Mouse (Mus musculus) E14TG2a.4 (cell line): ENCODE measurements around the gene Pola2.

ENCODE experiments used
- H3K27me3 ChIP-seq: 2 replicates; pipeline ENCODE4 v1.6.1; 2014; ENCODE audit warnings: low read length, control low read depth; ENCODE audit not compliant: insufficient read depth
- H3K36me3 ChIP-seq: 2 replicates; pipeline ENCODE4 v1.6.1; 2014; ENCODE audit warnings: low read length, control low read depth; ENCODE audit not compliant: insufficient read depth
- H3K4me1 ChIP-seq: replicated peaks from 2 replicates; pipeline ENCODE4 v1.6.1; 2014; ENCODE audit warnings: low read depth, low read length, control low read depth
- H3K4me3 ChIP-seq: replicated peaks from 2 replicates; pipeline ENCODE4 v1.5.1; 2014; ENCODE audit warnings: mild to moderate bottlenecking, low read length
- H3K9me3 ChIP-seq: 2 replicates; pipeline ENCODE4 v1.6.1; 2014; ENCODE audit warnings: low read length, control low read depth
- CTCF ChIP-seq: conservative IDR thresholded peaks from 2 replicates; pipeline ENCODE4 v1.5.1; 2014; ENCODE audit warnings: low read length
- NANOG ChIP-seq: IDR thresholded peaks from 2 replicates; pipeline ENCODE4 v1.6.1; 2014; ENCODE audit warnings: borderline replicate concordance, low read length, mixed read lengths
- POU5F1 ChIP-seq: IDR thresholded peaks from 2 replicates; pipeline ENCODE4 v1.6.1; 2014; ENCODE audit warnings: low read length, borderline replicate concordance

The Pola2 gene

DNA sequence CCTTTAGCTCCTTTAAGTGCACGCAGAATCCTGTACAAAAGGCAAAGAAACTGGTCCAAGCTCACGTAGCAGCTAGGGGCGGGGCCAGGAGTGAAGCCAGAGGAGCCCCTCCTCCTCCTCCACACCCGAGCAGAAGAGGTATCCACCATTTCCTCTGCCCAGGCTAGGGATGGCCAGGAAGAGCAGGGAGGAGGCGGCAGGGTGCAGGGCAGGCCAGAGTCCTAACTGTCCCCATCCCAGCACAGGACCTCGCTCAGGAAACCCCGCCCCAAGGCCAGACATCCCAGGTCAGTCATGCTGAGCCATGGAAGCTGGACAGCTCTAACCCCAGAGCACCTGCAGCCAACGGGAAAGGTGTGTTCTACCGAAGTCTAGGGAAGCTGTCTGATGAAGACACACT lies 42.3 kb downstream of the Pola2 start:
- H3K36me3 ChIP-seq = peaks cover 11% of the 10 kb centered on the region
- peaks cover 77% of the 10 kb centered on the region for H3K4me1 ChIP-seq
- H3K27me3 ChIP-seq = peaks cover 24% of the 10 kb centered on the region
- peak overlapping the region; percentile 60 for H3K4me3 ChIP-seq
- H3K9me3 ChIP-seq = no peaks in the 10 kb centered on the region
- TF ChIP-seq NANOG = no peak
- no peak for TF ChIP-seq POU5F1
- no peak for TF ChIP-seq CTCF

DNA sequence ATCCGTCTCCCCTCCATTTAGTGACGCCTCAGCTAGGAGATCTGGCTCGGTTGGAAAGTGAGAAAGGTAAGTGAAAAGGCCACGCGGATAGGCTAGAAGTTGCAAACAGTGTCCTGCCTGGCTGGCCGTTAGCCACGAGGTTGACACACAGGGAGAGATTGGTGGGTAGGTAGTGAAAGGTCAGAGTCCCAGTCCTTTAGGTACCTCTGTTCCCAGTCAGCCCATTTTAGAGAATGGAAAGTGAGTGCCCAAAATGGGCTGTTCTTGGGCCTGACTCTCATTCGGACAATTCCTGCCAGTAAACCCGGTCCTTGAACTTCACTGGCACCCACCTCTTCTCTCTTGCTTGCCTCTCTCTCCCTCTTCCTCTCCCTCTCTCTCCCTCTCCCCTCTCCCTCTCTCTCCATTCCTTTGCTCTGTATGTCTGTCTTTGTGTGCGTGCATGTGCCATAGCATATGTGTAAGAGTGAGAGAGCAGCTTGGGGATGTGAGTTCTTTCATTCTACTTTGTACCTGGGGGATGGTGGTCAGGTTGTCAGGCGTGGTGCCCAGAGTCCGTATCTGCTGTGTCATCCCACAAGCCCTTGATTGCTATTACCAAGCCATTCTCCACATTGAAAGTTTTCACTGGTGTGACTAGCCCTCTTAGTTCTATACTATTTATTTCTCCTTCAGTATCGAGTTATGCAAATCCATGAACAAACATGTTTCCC lies 50.8 kb downstream of the Pola2 start, which contains the start of gene Dpf2:
Gene Dpf2 (minus strand): TSS at position 4 of the 713 bp plus-strand sequence.
- Histone ChIP-seq H3K9me3 (no peaks in the 10 kb centered on the region), H3K36me3 (peaks cover 43% of the 10 kb centered on the region), H3K4me1 (peaks cover 63% of the 10 kb centered on the region), H3K27me3 (no peaks in the 10 kb centered on the region), H3K4me3 (peak within 1 kb of the TSS; percentile 99)
- TF ChIP-seq CTCF = no peak
- TF ChIP-seq NANOG = no peak
- TF ChIP-seq POU5F1 = no peak

DNA sequence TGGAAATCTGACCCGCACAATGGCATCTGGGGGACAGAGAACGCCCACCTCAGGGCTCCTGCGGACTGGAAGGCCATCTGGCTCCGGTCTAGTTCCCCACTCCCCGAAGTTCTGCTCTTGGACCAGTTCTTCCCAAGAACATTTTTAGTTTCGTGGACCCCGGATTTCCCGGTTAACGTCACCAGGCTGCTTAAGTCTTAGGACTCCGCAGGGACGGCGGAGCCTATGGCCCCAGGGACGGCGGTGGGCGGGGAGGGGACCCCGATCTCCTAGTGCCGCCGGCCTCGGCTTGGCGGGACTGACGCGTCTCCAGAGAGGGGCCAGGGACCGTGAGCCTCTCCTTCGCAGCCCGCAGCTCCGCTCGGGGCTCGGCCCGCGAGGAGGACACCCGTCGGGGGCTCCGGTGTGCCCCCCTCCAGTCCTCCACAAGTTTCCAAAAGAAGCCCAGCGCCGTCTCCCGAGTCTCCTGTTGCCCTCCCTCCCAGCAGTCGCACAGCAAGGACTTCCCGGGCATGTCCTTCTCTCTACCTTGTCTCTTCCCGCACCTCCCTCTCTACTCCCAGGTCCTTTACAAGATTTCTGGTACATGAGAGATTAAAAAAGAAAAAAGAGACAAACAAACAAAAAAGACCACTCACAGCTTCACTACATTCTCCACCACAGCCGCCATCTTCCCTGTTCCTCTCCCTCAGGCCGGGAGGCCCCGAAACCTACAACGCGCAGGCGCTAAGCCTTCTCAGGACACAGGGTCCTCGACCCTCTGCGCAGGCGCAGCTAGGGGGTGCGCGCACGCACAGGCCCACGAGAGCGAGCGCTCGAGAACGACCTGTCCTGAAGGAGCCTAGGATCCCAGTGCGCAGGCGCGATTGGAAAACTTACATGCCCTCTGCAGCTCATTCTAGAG lies 51.6 kb downstream of the Pola2 start:
- Histone ChIP-seq H3K4me3 (peak overlapping the region; percentile 99), H3K27me3 (no peaks in the 10 kb centered on the region), H3K36me3 (peaks cover 43% of the 10 kb centered on the region), H3K4me1 (peaks cover 59% of the 10 kb centered on the region), H3K9me3 (no peaks in the 10 kb centered on the region)
- TF ChIP-seq CTCF (no peak), NANOG (no peak), POU5F1 (no peak)

DNA sequence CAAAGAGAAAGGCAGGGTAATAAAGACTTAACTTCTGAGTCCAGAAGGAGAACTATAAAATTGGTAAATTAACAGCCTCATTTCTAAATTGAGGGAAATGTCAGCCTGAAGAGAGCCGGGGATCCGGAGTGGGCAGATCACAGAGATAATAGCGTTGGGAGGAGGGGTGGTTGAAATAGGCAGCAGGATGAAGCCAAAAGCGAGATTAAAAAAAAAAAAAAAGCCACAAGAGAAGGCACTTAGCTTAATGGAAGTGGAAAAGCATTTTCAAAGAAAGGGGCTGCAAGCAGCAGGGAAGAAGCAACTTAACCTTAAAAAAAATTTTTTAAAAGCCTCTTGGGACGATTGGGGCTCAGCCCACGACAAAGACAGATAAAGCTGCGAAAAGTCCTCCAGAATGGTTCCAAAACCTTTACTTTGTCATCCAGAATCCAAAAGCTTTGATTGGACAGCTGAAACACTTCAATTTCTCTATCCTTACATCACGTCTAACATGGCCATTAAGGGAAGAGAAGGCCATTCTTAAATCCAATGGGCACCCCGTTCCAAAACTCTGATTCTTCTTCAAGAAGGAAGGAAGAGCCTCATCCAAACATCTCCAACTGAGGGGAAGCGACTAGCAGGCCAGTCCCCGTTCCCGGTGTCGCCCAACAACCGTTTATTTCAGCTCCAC lies 52.4 kb downstream of the Pola2 start:
- no peaks in the 10 kb centered on the region for H3K9me3 ChIP-seq
- H3K36me3 ChIP-seq = peaks cover 45% of the 10 kb centered on the region
- H3K4me1 ChIP-seq = peaks cover 54% of the 10 kb centered on the region
- TF ChIP-seq CTCF (no peak), POU5F1 (no peak), NANOG (no peak)
- H3K27me3 ChIP-seq = no peaks in the 10 kb centered on the region
- peak overlapping the region; percentile 99 for H3K4me3 ChIP-seq

DNA sequence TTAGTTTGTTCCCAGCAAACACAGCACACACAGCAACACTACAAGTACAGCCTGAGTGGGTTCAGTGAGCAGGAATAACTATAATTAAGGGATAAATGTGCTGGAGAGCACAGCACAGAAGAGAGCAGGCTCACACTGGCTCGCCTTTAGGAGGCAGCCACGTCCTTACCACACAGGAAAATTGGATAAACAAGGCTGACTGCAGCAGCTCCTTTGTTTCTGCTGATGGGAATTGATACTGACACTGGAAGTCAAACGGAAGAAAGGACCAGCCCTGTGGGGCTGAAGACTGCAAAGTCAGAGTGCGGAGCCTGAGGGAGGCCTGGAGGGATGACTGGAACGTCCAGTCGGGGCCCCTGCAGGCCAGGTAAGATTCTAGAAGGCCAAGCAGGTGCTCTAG lies 53.8 kb downstream of the Pola2 start:
- Histone ChIP-seq H3K4me1 (peaks cover 47% of the 10 kb centered on the region), H3K9me3 (no peaks in the 10 kb centered on the region), H3K36me3 (peaks cover 52% of the 10 kb centered on the region), H3K27me3 (no peaks in the 10 kb centered on the region), H3K4me3 (no peak overlapping the region)
- TF ChIP-seq NANOG = no peak
- no peak for TF ChIP-seq CTCF
- TF ChIP-seq POU5F1 = no peak

DNA sequence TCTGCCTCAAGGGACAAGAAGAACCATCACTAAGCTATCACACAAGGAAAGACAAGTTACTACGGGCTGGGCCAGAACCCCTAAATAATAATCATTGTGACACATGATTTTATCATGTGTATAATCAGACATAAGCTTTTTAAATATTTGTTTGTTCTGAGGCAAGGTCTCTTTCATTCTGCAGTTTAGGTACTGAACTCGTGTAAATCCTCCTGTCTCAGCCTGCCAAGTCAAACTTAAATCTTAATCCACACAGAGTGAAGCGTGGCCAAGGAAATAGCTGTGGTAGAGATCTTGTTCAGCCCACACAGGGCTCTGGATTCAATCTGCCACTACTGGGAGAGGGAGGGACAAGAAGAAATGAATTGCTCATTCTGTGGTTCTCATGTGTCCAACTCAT lies 56.7 kb downstream of the Pola2 start:
- peaks cover 70% of the 10 kb centered on the region for H3K36me3 ChIP-seq
- H3K4me3 ChIP-seq = no peak overlapping the region
- no peaks in the 10 kb centered on the region for H3K27me3 ChIP-seq
- H3K9me3 ChIP-seq = no peaks in the 10 kb centered on the region
- TF ChIP-seq NANOG (no peak), POU5F1 (no peak), CTCF (no peak)
- peaks cover 44% of the 10 kb centered on the region for H3K4me1 ChIP-seq

DNA sequence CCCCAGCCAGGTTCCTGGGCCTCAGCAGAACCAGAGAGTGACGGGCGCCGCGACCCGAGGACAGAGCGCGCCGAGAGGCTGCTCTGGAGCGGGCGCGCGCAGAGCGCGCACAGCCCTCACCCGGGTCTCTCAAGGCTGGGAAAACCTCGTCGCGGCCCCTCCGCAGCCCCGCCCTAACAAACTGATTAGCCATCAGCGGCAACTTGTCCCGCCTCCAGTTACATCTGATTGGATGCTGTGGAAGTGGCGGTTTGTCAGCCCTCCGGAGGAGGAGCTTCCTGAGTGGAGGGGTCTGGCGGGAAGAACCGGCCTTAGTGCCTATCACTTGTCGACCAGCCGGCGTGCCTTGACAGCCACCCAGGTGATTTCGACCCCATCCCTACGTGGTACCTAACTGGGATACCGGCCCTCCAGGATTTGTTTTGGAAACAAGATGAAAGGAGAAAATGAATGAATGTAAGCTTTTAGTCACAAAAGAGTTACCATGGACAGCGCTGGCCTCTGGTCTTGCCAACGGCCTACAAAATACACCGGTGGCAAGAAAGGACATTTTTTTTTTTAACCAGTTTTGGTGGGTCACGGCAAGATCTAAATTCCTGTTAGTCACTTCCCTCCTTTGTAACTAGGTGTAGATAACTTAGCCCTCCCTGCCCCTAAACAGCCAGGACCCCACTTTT lies 69.9 kb downstream of the Pola2 start, which contains the start of gene Tigd3:
Gene Tigd3 (minus strand): TSS at position 148 of the 677 bp plus-strand sequence.
- Histone ChIP-seq H3K4me3 (peak within 1 kb of the TSS; percentile 77), H3K4me1 (peaks cover 28% of the 10 kb centered on the region), H3K27me3 (peaks cover 13% of the 10 kb centered on the region), H3K36me3 (peaks cover 45% of the 10 kb centered on the region), H3K9me3 (no peaks in the 10 kb centered on the region)
- TF ChIP-seq CTCF = no peak
- no peak for TF ChIP-seq NANOG
- no peak for TF ChIP-seq POU5F1
